Mouse (Mus musculus) layer of hippocampus, adult 11-12 months (tissue): ENCODE results near the gene Zyg11a.
"Not testable (repeated sequence)": the region's sequence is repeated elsewhere in the genome, so short reads cannot be mapped to it uniquely, and the experiment has no call there.

Experiments
- DNase-seq: peaks from one replicate; pipeline ENCODE4 v3.0.0; 2022; ENCODE audit warnings: low spot score

The Zyg11a gene

DNA sequence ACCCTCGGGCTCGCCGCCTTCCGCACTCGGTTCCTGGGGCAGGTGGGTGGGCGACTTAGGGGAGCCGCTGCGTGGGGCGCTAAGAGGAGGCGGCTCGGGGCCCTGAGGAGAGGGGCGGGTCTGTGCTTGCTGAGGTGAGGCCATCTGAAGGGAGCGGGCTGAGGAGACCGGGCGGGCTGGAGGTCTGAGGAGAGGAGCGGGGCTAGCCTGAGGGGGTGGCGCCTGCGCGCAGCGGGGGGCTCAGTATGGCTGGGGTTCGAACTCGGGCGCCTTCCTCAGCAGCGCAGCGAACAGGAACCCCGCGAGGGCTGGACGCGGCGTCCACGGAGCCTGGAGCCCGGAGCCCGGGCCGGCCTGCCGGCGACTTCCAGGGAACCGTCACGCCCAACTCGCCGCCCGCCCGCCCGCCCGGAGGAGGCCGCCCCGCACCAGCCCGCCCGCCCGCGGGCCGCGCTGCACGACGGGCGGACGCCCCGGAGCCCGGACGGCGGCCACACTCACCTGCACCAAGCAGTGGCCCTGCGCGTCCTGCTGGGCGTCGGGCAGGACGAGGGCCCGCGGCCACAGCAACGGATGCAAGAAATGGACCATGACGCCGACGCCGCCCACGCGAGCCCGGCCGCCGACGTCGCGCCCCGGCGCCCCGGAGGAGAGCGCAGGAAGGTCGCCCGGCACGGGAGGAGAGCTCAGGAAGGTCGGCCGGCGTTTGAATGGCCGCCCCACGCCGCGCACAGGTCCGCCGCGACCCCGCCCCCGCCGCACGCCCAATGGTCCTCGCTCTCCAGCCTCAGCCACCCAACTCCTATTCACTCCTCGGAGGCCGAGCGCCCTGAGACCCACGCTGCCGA, at the start of gene Zyg11a:
Gene Zyg11a (minus strand): TSS at position 717 of the 848 bp plus-strand sequence.
- DNase-seq: no peak

DNA sequence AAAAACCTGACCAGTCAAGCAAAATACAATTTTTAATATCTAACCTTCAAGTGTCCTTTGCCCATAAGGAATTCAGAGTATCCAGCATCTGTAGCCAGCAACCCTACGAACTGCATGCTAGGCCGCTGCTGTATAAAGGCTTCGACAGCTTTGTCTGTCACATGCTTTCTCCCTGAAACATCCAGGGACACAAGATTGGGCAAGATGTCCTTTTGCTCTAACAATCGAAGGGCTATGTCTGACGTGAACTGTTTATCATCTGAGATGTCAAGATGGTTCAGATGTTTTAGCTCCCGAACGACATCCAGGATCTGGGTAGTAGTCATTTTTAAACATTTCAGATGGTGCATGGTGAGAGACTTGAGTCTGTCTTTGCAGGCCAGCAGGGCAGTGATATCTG, 47.9 kb upstream of the Zyg11a start:
- no peak for DNase-seq

- DNase-seq: no peak
These were observed 35.5 kb upstream of the Zyg11a start for GRCm38 (mm10) chr4:108253317-108253716.

- DNase-seq: no peak
These were observed 32.7 kb upstream of the Zyg11a start for GRCm38 (mm10) chr4:108250501-108250900.

DNA sequence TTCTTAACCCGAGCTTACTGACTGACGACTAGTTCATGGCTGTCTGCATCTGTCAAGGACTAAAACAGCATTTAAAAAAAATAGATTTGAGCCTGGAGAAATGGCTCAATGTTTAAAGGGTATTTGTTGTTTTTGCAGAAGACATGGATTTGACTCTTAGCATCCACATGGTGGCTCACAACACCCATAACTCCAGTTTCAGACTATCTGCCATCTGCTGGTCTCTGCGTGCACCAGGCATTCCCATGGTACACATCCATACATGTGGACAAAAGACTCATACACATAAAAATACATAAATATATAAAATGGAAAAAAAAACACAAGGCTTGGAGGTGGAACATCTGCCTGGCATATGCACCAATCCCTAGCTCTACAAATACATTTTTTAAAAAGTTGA, 31.5 kb upstream of the Zyg11a start:
- no peak for DNase-seq

GRCm38 (mm10) chr4:108233654-108234053, 15.8 kb upstream of the Zyg11a start:
- DNase-seq: no peak

DNA sequence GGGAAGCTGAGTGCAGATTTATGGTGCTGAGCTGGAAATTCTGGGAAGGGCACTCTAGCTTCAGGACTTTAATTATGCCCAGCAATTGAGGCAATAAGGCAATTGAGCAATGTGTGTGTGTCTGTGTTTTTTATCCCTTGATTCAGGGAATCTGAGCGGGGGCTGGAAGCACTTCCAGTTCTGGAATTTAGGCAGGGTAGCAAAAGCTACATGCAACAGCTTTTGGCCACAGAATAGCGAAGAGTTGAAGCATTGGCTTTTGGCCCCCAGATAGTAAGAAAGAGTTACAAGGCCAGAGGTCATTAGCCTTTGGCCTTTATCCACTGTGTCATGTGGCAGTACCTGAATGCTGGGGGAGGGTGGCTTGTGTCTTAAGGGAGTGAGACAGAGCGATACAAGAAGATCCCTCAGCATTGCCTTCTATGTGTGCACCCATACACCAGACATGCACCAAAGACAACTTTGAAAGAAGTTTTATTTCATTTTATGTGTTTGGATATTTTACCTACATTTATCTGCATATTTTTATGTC, 7.6 kb upstream of the Zyg11a start:
- DNase-seq: no peak

DNA sequence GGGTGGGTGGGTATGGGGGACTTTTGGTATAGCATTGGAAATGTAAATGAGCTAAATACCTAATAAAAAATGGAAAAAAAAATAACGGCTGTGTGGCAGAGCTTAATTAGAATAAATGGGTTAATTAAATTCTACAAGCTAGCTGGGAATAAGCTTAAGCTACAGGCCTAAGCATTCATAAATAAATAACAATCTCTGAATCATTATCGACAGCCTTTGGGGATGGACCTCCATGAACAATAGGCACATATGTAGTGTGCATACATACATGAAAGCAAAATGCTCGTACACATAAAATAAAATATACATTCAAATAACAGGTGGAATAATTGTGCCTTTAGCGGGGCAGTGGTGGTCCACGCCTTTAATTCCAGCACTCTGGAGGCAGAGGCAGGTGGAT, 4.7 kb upstream of the Zyg11a start:
- no peak for DNase-seq

DNA sequence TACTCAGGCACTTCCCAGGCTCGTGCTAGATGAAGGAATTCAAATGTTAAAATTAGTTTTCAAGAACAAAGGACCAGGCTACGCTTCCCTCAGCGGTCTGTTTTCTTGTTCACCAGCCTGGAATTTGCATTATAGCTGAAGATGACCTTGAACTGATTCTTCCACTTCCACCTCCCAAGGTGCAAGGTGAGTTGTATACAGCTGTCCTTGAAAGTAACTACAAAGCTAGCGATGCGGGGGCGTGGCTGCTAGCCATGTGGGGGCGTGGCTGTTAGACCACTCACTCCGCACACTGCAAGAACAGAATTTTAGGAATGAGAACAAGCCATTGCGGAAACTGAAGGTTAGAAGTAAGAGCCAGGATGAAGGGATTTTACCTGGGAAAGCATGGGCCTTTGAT, 1.2 kb upstream of the Zyg11a start:
- no peak for DNase-seq

- no peak for DNase-seq
These were observed 4.8 kb downstream of the Zyg11a start for GRCm38 (mm10) chr4:108213023-108213422.

DNA sequence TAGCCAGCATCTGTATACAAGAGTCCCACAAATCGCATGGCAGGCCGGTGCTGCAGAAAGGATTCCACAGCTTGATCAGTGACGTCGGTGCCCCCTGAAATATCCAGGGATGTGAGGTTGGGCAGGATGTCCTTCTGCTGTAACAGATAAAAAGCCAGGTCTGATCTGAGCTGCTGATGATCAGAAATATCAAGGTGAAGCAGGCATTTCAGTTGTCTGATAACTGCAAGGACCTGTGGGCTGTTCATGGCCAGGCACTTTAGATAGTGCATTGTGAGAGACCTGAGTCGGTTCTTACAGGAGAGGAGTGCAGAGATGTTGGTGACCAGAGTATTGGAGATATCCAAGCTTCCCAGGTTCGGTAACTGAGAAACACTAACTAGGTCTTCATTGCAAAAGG, 13.2 kb downstream of the Zyg11a start:
- DNase-seq: no peak

GRCm38 (mm10) chr4:108199236-108199635, 18.6 kb downstream of the Zyg11a start:
- DNase-seq: no peak

DNA sequence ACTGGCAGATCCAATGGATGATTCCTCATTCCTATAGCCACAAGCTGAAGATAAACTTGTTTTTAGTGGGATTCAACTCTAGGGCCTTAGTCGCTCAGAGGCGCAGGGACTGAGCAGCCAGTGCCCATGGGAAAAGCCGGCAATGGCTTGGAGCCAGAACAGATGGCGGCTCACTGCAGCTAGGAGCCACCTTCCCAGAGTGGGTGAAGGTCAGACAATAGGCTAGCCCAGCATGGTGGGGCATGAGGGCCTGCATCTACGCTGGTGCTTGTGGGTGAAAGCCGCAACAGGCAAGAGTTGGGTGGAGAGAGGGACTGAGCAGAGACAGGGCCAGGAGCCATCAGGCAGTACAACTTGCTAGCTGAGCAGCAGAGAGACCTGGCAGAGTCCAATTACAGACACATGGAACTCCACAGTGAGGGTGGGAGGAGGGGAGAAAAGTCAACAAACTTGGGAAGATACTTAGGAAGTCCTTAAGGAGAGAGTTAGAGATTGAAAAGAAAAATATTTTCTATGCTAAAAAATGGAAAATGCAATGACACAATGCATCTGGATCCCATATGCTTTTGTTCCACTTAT, 21.5 kb downstream of the Zyg11a start:
- no peak for DNase-seq

DNA sequence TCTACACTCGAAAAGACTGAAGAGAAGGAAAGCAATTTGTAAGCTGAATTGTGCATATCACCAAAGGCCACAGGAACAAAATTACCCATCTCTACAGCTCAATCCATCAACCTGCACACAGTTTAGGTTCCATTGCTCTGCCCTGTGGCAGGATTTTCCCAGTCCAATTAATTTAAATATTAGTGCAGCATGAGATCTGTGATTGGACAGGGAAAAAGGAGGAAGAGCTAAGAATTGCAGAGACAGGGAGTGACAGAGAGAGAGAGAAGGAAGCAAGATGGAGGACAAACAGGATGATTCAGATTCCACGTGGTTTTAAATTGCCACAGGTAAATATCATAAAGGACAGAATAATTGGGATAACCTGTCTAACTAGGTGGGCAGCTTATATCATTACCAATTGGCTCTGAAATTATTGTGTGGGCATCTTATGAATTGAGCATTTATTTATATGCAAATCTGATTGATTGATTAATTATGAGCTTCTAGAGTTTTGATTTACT, 25.0 kb downstream of the Zyg11a start:
- no peak for DNase-seq

DNA sequence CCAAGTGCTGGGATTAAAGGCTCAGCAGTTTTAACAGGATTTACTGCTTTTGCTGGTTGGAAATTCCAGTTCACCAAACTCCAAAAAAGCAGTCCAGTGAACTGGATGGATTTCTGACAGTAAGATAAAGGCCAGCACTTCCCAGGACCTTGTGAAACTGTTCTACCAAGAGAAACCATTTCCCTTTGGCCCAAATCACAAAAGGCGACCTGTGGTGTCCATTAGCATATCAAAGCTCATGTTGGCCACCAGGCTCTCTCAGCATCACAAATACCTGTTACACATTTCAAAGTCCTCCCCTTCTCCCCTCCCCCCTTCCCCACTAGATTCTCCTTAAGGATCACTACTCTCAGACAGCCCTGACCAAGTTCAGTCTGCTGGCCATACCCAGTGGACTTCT, 35.6 kb downstream of the Zyg11a start:
- no peak for DNase-seq

DNA sequence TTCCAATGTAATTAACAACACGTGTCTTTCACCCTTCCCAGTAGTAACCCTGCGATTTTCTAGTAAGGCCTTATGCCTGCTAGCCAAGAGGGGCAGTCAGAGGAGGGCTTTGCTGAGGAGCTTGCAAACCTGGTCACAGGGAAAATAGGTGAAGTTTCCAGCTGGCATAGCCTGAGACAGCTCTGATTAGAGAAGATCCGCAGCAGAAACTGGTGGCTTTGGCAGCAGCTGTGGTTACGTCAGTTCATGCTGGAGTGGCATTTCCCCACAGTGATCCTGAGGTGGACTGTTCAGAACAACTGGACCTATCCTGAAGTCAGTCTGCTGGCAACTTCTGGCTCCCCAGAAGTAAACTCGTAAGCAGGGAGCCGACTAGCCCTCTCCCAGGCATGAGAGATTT, 49.8 kb downstream of the Zyg11a start:
- no peak for DNase-seq

DNA sequence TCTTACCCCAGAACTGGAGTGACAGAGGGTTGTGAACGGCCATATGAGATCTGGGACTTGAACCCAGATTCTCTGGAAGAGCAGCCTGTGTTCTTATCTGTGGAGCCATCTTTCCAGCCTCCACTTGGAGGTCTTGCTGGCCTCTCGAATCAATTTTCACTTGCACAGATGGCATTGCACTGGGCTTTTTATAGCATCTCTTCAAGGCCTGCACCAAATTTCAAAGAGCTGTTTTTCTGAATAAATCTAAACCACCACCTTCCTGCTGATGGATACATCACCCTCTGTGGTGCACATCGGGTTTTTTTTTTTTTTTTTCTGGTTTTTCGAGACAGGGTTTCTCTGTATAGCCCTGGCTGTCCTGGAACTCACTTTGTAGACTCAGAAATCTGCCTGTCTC, 51.0 kb downstream of the Zyg11a start:
- DNase-seq: no peak

- peak; percentile 6 for DNase-seq
These were observed 52.5 kb downstream of the Zyg11a start, which contains the start of gene Echdc2 for GRCm38 (mm10) chr4:108165152-108165895. Gene Echdc2, plus strand, starts transcription at chr4:108165437.

- no peak for DNase-seq
These were observed 54.6 kb downstream of the Zyg11a start for GRCm38 (mm10) chr4:108163291-108163690.

DNA sequence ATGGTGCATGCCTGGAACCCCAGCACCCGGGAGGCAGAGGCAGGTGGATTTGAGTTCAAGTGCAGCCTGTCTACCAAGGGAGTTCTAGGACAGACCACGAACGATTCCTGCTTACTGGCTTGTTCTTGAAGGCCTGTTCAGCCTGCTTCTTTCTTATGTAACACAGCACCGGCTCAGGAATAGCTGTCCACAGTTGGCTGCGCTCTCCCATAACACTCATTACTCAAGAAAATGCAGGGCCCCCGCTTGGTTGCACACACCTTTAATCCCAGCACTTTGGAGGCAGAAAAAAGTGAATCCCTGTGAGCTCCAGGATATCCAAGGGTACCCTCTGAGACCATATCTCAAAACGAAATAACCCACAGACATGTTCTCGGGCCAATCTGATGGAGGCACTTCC, 55.9 kb downstream of the Zyg11a start:
- no peak for DNase-seq

GRCm38 (mm10) chr4:108155141-108155540, 62.7 kb downstream of the Zyg11a start:
- DNase-seq: not testable (repeated sequence)

GRCm38 (mm10) chr4:108145554-108145953, 72.3 kb downstream of the Zyg11a start:
- not testable (repeated sequence) for DNase-seq
